Mouse (Mus musculus): ENCODE data around the gene Fbxl5.

Fbxl5 gene

GRCm38 (mm10) chr5:43781977-43782930 lies 39.2 kb downstream of the Fbxl5 start:
- peak; percentile 53 to 75 for DNase-seq (ENCODE audit: low spot score in 2 of 2)

DNA sequence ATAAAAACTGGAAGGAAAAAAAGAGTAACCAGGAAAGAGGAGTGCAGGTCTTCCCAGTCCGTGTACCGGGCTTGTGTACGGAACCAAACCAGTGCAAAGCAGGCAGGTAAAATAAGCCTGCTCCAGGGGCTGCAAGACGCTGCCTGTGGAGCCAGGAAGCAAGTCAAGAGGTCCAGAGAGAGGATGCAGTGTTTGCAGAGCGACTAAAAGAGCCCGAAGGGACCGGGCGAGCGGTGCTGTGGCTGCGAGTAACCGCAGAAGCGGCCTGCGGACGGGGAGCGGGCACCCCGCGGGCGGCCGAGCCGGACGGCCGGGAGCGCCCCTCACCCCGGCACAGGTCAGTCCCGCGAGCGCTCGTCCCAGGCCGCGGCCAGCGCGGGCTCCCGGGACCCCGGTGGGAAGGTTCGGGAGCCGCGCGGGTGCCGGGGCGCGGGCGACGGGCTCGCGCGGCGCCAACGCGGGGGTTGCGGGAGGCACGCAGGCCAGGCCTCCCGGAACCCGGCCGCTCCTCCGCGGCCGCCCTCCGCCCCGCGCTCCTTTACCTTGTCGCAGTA lies 39.9 kb downstream of the Fbxl5 start:
- DNase-seq (ENCODE audit: low spot score in 2 of 2) = peak; percentile 13 to 45

GRCm38 (mm10) chr5:43778583-43778982 lies 42.9 kb downstream of the Fbxl5 start:
- DNase-seq (ENCODE audit: low spot score in 2 of 2) = no peak

- no peak for DNase-seq (ENCODE audit: low spot score in 2 of 2)
Measured at GRCm38 (mm10) chr5:43776993-43777392, 44.4 kb downstream of the Fbxl5 start.

DNA sequence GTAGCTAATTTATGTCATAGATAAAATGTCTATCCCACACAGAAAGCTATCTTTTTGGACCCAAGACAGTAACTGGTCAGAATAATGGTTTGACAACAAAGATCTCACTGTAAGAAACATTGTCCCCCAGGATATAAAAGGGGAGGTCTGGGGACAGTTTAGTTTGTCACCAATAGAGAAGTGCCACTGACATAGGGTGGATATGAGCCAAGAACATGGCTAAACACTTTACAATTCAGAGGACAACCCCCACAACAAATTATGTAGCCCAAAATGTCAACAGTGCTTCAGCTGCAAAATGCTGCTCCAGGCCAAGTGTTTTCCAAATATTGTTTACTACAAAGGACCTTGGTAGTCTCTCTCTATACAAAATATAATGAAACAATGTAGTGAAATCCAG lies 45.0 kb downstream of the Fbxl5 start:
- DNase-seq (ENCODE audit: low spot score in 2 of 2) = no peak

- DNase-seq (ENCODE audit: low spot score in 2 of 2) = no peak
Measured at GRCm38 (mm10) chr5:43771555-43771954, 49.9 kb downstream of the Fbxl5 start.

GRCm38 (mm10) chr5:43770618-43771354 lies 50.7 kb downstream of the Fbxl5 start:
- DNase-seq (ENCODE audit: low spot score in 2 of 2) = no peak

DNA sequence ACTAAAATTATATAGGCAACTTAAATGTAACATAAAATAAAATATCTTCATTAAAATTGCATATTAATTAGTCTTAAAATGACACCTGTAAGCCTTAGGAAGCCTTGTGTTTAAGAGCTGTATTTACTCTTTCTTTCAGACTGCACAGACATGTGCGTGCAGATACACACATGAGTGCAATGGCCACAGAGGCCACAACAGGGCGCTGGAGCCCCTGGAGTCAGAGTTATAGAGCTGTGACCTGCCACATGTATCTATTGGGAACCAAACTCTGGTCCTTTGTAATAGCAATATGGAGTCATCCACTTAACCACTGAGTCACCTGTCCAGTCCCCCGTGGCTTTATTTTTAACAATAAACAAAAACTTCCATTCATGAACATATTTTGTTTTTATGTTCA lies 72.3 kb downstream of the Fbxl5 start:
- no peak for DNase-seq (ENCODE audit: low spot score in 2 of 2)

DNA sequence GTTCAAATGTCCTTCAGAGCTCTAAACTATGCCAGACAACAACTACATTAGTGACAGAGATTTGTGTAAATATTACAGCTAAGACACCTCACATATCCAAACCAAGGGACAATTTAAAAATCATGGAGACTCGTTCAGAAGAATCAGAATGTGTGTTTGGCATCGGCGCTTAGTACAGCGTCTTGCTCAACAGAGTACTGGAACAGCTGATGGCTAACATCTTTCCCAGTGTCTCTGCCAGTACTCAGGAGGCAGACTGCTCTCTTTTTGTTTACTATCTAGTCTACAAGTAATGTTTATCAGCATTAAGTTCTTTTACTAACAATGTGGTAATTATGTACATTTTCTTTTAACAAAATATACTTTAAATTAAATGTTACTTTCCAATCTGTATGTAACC lies 73.4 kb downstream of the Fbxl5 start:
- DNase-seq (ENCODE audit: low spot score in 2 of 2) = no peak

DNA sequence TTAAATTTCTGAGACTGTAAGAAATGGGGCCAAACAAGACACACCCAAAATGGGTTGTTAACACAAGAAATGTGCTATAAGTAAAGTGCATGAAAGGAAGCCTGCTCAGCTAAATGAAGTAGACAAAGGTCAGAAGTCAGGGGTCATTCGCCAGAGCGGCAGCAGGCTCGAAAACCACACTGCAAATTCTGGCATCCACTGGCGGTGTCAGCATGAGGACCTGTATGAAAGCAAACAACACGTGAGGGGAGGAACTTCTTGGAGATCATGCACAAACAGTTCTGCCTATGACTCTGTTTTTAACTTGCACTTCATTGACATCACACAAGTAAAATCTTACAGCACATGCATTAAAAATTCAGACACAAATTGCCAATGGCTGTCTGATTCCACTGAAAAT lies 76.3 kb downstream of the Fbxl5 start:
- DNase-seq (ENCODE audit: low spot score in 2 of 2) = no peak

GRCm38 (mm10) chr5:43744187-43744586 lies 77.3 kb downstream of the Fbxl5 start:
- DNase-seq (ENCODE audit: low spot score in 2 of 2) = no peak

DNA sequence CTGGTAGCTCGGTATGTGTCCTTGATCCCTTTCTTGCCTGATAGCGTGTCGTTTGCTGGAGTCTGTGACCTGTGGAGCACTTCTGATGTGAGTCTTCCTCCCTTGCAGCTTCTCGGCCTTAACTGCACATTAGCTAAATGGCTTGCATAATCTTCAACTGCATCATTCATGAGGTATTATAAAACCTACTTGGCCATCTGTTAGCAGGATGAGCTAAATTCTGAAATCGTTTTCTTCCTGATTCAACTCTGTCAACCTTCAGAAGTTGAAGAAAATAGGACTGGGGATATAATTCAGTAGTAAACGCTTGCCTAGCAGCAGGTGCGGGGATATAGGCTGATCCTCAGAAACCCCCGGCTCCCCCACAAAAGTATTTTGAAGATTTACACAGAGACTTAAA lies 89.1 kb downstream of the Fbxl5 start:
- DNase-seq (ENCODE audit: low spot score in 2 of 2) = no peak

- DNase-seq (ENCODE audit: low spot score in 2 of 2) = no peak
Measured at GRCm38 (mm10) chr5:43728375-43729165, 92.9 kb downstream of the Fbxl5 start.

DNA sequence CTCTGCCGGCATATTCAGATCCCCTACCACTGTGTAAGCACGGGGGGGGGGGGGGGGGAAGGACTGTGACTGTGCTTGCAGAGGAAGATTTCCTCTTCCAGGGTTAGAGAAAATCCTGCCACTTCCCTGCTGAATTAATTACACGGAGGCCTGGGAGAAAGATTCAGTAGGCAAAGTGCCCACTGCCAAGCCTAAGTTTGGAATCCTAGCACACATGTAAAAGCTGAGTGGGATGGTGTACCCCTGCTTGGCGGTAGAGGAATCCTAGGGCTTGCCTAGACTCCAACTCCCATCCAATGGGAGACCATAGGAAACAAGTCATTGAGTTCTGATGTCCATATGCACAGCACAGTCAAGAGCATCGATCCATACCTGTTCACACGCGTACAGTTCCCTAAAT lies 97.6 kb downstream of the Fbxl5 start:
- DNase-seq (ENCODE audit: low spot score in 2 of 2) = no peak

DNA sequence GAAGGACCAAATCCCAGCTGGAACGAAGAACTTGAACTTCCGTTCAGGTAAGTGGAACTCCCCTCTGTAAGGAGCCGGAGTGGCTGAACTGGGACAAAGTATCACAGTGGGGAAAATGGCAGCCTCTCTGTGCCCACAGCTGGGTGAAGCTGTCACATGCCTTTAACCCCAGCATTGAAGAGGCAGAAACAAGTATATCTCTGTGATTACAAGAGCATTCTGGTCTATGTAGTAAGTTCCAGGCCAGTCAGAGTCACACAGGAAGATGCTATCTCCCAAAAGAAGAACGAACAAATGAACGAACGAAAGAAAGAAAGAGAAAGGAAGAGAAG lies 99.0 kb downstream of the Fbxl5 start:
- no peak for DNase-seq (ENCODE audit: low spot score in 2 of 2)

- DNase-seq (ENCODE audit: low spot score in 2 of 2) = no peak
Measured at GRCm38 (mm10) chr5:43721538-43722451, 99.6 kb downstream of the Fbxl5 start.

- no peak for DNase-seq (ENCODE audit: low spot score in 2 of 2)
Measured at GRCm38 (mm10) chr5:43699240-43699639, 122.2 kb downstream of the Fbxl5 start.

- DNase-seq (ENCODE audit: low spot score in 2 of 2) = no peak
Measured at GRCm38 (mm10) chr5:43697133-43697532, 124.3 kb downstream of the Fbxl5 start.

Data from urinary bladder, adult 18-20 months (tissue).